Mouse (Mus musculus) spleen, adult 2 months (tissue): ENCODE data around the gene March7.

ENCODE experiments used
- CTCF ChIP-seq: fragments of 200-500 bp; IDR thresholded peaks from 2 replicates; pipeline ENCODE4 v1.5.1; 2011; ENCODE audit warnings: mild to moderate bottlenecking, inconsistent platforms; ENCODE audit not compliant: insufficient read depth, insufficient read length, insufficient replicate concordance; ENCODE audit errors: extremely low read depth
- POLR2A ChIP-seq: fragments of 200-500 bp; IDR thresholded peaks from 2 replicates; pipeline ENCODE4 v1.6.1; 2011; ENCODE audit warnings: low read depth, low read length, inconsistent platforms

DNA sequence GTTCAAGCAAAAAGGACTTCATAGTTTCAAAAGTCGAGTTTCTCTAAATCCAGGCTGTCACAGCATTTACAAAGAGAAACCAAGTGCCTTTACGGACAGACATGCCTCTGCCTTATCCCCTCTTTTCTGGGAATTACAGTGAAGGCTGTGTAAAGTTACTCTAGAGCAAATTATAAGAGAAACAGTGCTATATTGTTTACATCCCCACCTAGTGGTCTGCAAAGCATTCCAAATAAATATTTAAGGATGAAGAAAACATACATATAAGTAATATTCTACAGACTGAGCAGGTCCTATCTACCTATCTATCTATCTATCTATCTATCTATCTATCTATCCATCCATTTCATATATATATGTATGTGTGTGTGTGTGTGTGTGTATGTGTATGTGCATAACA lies 28.0 kb upstream of the March7 start:
- TF ChIP-seq POLR2A (no peak), CTCF (no peak)
